Mouse (Mus musculus): Measurements from ENCODE around the gene Hipk1.
"Not testable (repeated sequence)": the region's sequence is repeated elsewhere in the genome, so short reads cannot be mapped to it uniquely, and the experiment has no call there.

Gene Hipk1

GRCm38 (mm10) chr3:103791230-103792110 is at the start of gene Hipk1:
Gene Hipk1 (minus strand): TSS chr3:103791563.
- DNase-seq (ENCODE audit: low spot score) = peak; percentile 87

GRCm38 (mm10) chr3:103840946-103841345 is 49.6 kb upstream of the Hipk1 start:
- not testable (repeated sequence) for DNase-seq (ENCODE audit: low spot score)

- not testable (repeated sequence) for DNase-seq (ENCODE audit: low spot score)
These were observed 48.8 kb upstream of the Hipk1 start for GRCm38 (mm10) chr3:103840195-103840594.

GRCm38 (mm10) chr3:103839711-103840110 is 48.3 kb upstream of the Hipk1 start:
- no peak for DNase-seq (ENCODE audit: low spot score)

- DNase-seq (ENCODE audit: low spot score) = no peak
These were observed 45.1 kb upstream of the Hipk1 start for GRCm38 (mm10) chr3:103836453-103836852.

- no peak for DNase-seq (ENCODE audit: low spot score)
These were observed 44.6 kb upstream of the Hipk1 start for GRCm38 (mm10) chr3:103835951-103836310.

- no peak for DNase-seq (ENCODE audit: low spot score)
These were observed 44.0 kb upstream of the Hipk1 start for GRCm38 (mm10) chr3:103835272-103835950.

- no peak for DNase-seq (ENCODE audit: low spot score)
These were observed 42.6 kb upstream of the Hipk1 start for GRCm38 (mm10) chr3:103834001-103834400.

GRCm38 (mm10) chr3:103832426-103832825 is 41.1 kb upstream of the Hipk1 start, which contains the start of gene Bcl2l15:
Gene Bcl2l15 (plus strand): TSS chr3:103832601.
- no peak for DNase-seq (ENCODE audit: low spot score)

- no peak for DNase-seq (ENCODE audit: low spot score)
These were observed 39.8 kb upstream of the Hipk1 start for GRCm38 (mm10) chr3:103831146-103831545.

GRCm38 (mm10) chr3:103830681-103831080 is 39.3 kb upstream of the Hipk1 start:
- not testable (repeated sequence) for DNase-seq (ENCODE audit: low spot score)

- no peak for DNase-seq (ENCODE audit: low spot score)
These were observed 37.7 kb upstream of the Hipk1 start for GRCm38 (mm10) chr3:103829036-103829435.

GRCm38 (mm10) chr3:103827548-103827947 is 36.2 kb upstream of the Hipk1 start:
- no peak for DNase-seq (ENCODE audit: low spot score)

- DNase-seq (ENCODE audit: low spot score) = no peak
These were observed 19.6 kb upstream of the Hipk1 start for GRCm38 (mm10) chr3:103810967-103811366.

GRCm38 (mm10) chr3:103809799-103810150 is 18.4 kb upstream of the Hipk1 start:
- no peak for DNase-seq (ENCODE audit: low spot score)

GRCm38 (mm10) chr3:103808891-103809798 is 17.8 kb upstream of the Hipk1 start, which contains the start of the genes Dclre1b, Ap4b1 and Gm43064:
Gene Dclre1b (minus strand): TSS chr3:103809444.
Gene Ap4b1 (plus strand): TSS chr3:103809520.
Gene Gm43064 (plus strand): TSS chr3:103809573.
- DNase-seq (ENCODE audit: low spot score) = peak; percentile 83

GRCm38 (mm10) chr3:103805671-103806070 is 14.3 kb upstream of the Hipk1 start:
- no peak for DNase-seq (ENCODE audit: low spot score)

GRCm38 (mm10) chr3:103802861-103803260 is 11.5 kb upstream of the Hipk1 start:
- no peak for DNase-seq (ENCODE audit: low spot score)

GRCm38 (mm10) chr3:103801631-103802531 is 10.5 kb upstream of the Hipk1 start:
- DNase-seq (ENCODE audit: low spot score) = peak; percentile 92

GRCm38 (mm10) chr3:103799507-103799906 is 8.1 kb upstream of the Hipk1 start:
- no peak for DNase-seq (ENCODE audit: low spot score)

- no peak for DNase-seq (ENCODE audit: low spot score)
These were observed 5.0 kb upstream of the Hipk1 start for GRCm38 (mm10) chr3:103796389-103796788.

Measured in ovary, adult 18-20 months (tissue).